Mouse (Mus musculus) ovary, postnatal 10 days (tissue): Measurements from ENCODE around the gene Trim46.
A peak's percentile ranks its signal among the peaks of the same experiment; 100 is the strongest.
"Not testable (repeated sequence)": the region's sequence is repeated elsewhere in the genome, so short reads cannot be mapped to it uniquely, and the experiment has no call there.

Experiments
- DNase-seq: peaks from one replicate; pipeline ENCODE4 v3.0.0; 2022; ENCODE audit warnings: low spot score

Trim46 gene

GRCm38 (mm10) chr3:89232614-89233013, 13.5 kb downstream of the Trim46 start:
- no peak for DNase-seq

GRCm38 (mm10) chr3:89231772-89232275, 14.3 kb downstream of the Trim46 start:
- no peak for DNase-seq

- no peak for DNase-seq
These were observed 14.8 kb downstream of the Trim46 start for GRCm38 (mm10) chr3:89231345-89231744.

- no peak for DNase-seq
These were observed 15.5 kb downstream of the Trim46 start for GRCm38 (mm10) chr3:89230561-89230960.

GRCm38 (mm10) chr3:89229276-89229675, 16.8 kb downstream of the Trim46 start:
- no peak for DNase-seq

- DNase-seq = no peak
These were observed 17.3 kb downstream of the Trim46 start, which contains the start of gene Muc1 for GRCm38 (mm10) chr3:89228836-89229235. Muc1 (plus strand) TSS chr3:89229057.

GRCm38 (mm10) chr3:89228180-89228549, 17.9 kb downstream of the Trim46 start:
- peak; percentile 82 for DNase-seq

GRCm38 (mm10) chr3:89227307-89228179, 18.6 kb downstream of the Trim46 start:
- DNase-seq = peak; percentile 83

- DNase-seq = no peak
These were observed 19.2 kb downstream of the Trim46 start, which contains the start of gene Mtx1 for GRCm38 (mm10) chr3:89226900-89227299. Mtx1 (minus strand) TSS chr3:89227088.

- DNase-seq = no peak
These were observed 19.7 kb downstream of the Trim46 start for GRCm38 (mm10) chr3:89226361-89226760.

- DNase-seq = no peak
These were observed 20.2 kb downstream of the Trim46 start for GRCm38 (mm10) chr3:89225918-89226317.

- no peak for DNase-seq
These were observed 20.7 kb downstream of the Trim46 start for GRCm38 (mm10) chr3:89225321-89225815.

- no peak for DNase-seq
These were observed 21.3 kb downstream of the Trim46 start for GRCm38 (mm10) chr3:89224796-89225195.

GRCm38 (mm10) chr3:89221167-89221566, 24.9 kb downstream of the Trim46 start:
- no peak for DNase-seq

GRCm38 (mm10) chr3:89219546-89219945, 26.6 kb downstream of the Trim46 start:
- no peak for DNase-seq

GRCm38 (mm10) chr3:89218271-89218670, 27.8 kb downstream of the Trim46 start:
- no peak for DNase-seq

- DNase-seq = not testable (repeated sequence)
These were observed 29.7 kb downstream of the Trim46 start for GRCm38 (mm10) chr3:89216407-89216806.

- DNase-seq = peak; percentile 68
These were observed 30.3 kb downstream of the Trim46 start for GRCm38 (mm10) chr3:89215853-89216252.

- DNase-seq = no peak
These were observed 31.3 kb downstream of the Trim46 start, which contains the start of gene Thbs3 for GRCm38 (mm10) chr3:89214681-89215411. Thbs3 (plus strand) TSS chr3:89215180.

GRCm38 (mm10) chr3:89213803-89214530, 32.1 kb downstream of the Trim46 start:
- DNase-seq = peak; percentile 83

- DNase-seq = no peak
These were observed 35.4 kb downstream of the Trim46 start for GRCm38 (mm10) chr3:89210731-89211130.

- DNase-seq = no peak
These were observed 35.9 kb downstream of the Trim46 start for GRCm38 (mm10) chr3:89210162-89210561.
